Mouse (Mus musculus): ENCODE data around the gene Pole3. TPM values are rescaled to one million over a fixed set of nuclear protein-coding genes. Genes with fewer than 3 reads are reported as not detected.
"Not testable (repeated sequence)": the region's sequence is repeated elsewhere in the genome, so short reads cannot be mapped to it uniquely, and the experiment has no call there.

Gene Pole3
- total and polyA plus RNA-seq, 2 experiments from 2014 or later: 21.9 to 31.4 TPM

DNA sequence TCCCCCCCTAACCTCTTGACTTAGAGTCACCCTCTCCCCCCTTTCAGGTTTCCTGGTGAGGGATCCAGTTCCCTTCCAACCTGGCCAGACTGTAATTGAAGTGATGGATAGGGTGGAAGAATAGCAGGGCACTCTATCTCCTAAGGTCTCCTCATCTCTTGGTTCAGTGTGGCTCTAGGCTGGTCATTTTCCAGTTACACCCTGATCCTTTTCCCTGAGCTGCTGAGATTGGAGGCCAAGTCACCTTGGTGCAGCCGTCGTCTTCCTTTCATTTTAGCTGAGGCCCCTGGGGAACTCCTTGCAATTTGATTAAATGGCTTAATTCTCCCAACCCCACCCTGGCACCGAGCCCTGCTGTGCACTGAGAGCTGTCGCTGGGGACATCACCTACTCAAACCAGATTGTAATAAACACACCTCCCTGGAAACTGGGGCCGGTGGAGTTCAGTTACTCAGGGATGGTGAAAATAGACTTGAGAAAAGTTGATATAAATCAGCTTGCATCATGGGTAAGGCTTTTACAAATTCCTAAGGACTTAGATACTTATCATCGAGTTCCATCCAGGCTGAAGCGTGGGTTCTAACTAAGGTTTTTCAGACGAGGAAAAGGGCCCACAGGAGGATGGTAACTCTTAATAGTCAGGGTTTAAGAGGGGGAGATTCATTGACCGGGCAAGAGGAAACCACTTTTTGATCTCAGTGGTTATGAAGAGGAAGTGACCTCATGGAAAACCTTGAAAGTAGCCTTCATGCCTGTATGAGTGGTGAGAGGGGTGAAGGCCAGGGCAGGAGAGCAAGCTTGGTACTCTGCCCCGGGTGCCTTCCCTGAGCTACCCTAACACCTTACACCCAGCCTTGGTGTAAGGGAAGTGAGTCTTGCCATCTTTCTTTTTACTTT is 43.9 kb downstream of the Pole3 start:
- Histone ChIP-seq H3K36me3 (replicated peaks; ENCODE audit: control insufficient read depth, insufficient read depth, low read length) (no peaks in the 10 kb centered on the region), H3K4me2 (ENCODE audit: low read depth, low read length) (no peak overlapping the region), H3K4me3 (ENCODE audit: low read depth, low read length) (no peak overlapping the region), H3K27ac (ENCODE audit: low read depth) (no peak overlapping the region), H3K27me3 (ENCODE audit: control insufficient read depth, insufficient read depth, low read length) (peaks cover 8% of the 10 kb centered on the region), H3K9me3 (replicated peaks; ENCODE audit: control insufficient read depth, low read length) (no peaks in the 10 kb centered on the region), H3K4me1 (ENCODE audit: control insufficient read depth, insufficient read depth) (peaks cover 11% of the 10 kb centered on the region; the same call in 1 of the 2 replicates), H3K9ac (replicated peaks; ENCODE audit: low read depth, low read length) (no peak overlapping the region)
- TF ChIP-seq CTCF (IDR thresholded peaks at IDR 0.05; ENCODE audit: low read depth): no peak
- TF ChIP-seq EP300 (IDR thresholded peaks at IDR 0.05; ENCODE audit: low read depth): no peak
- DNase-seq (ENCODE audit: low spot score): no peak
- no peak for ATAC-seq (ENCODE audit: insufficient read depth, low read depth)
- WGBS: 32% methylated on average over 10 of the region's 10 CpGs

DNA sequence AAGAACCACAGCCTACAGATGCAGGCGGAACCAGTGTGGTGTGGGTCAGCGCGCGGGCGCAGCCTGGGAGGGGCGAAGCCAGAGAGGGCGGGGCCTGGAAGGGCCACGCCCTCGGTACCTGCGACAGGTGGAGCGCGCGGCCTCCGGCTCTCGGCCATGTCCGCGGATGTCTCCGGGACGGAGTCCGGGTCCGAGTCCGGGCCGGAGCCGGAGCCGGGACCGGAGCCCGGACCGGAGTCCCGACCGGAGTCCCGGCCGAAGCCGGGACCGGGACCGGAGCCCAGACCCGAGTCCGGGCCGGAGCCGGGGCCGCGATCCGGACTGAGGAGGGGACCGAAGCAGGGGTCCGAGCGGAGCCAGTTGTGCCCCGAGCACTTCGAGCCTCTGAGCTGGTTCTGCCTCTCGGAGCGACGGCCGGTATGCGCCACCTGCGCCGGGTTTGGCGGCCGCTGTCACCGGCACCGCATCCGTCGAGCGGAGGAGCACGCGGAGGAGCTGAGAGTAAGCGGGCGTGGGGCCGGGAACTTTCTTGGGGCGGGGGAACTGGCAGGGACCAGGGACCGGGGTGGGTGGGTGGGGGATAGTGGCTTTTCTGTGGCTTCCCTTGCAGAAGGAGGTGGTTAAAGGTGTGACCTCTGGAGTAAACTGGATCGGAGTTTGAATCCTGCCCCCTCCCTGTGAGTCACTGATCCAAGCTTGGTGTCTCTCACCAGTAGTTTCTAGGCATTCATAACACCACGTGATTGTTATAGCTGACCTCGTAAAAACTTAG is 44.7 kb downstream of the Pole3 start, which contains the start of gene Bspry:
TSS of gene Bspry (plus strand) at position 117 of the 772 bp plus-strand sequence.
- H3K27ac ChIP-seq (ENCODE audit: low read depth): no peak within 1 kb of the TSS
- DNase-seq (ENCODE audit: low spot score) (no peak), ATAC-seq (ENCODE audit: insufficient read depth, low read depth) (peak; percentile 63)
- peaks cover 11% of the 10 kb centered on the region; the same call in 1 of the 2 replicates for H3K4me1 ChIP-seq (ENCODE audit: control insufficient read depth, insufficient read depth)
- no peak for TF ChIP-seq EP300 (IDR thresholded peaks at IDR 0.05; ENCODE audit: low read depth)
- no peak for TF ChIP-seq CTCF (IDR thresholded peaks at IDR 0.05; ENCODE audit: low read depth)
- 0 out of 2 replicates have a peak within 1 kb of the TSS, but pooled peaks have one; percentile 7 for H3K9ac ChIP-seq (replicated peaks; ENCODE audit: low read depth, low read length)
- no peaks in the 10 kb centered on the region for H3K36me3 ChIP-seq (replicated peaks; ENCODE audit: control insufficient read depth, insufficient read depth, low read length)
- peak within 1 kb of the TSS; percentile 47 for H3K4me3 ChIP-seq (ENCODE audit: low read depth, low read length)
- H3K27me3 ChIP-seq (ENCODE audit: control insufficient read depth, insufficient read depth, low read length): peaks cover 8% of the 10 kb centered on the region
- WGBS: 3% methylated on average over 59 of the region's 71 CpGs
- H3K9me3 ChIP-seq (replicated peaks; ENCODE audit: control insufficient read depth, low read length): no peaks in the 10 kb centered on the region
- H3K4me2 ChIP-seq (ENCODE audit: low read depth, low read length): peak within 1 kb of the TSS; percentile 79

- not testable (repeated sequence) for H3K27me3 ChIP-seq (ENCODE audit: control insufficient read depth, insufficient read depth, low read length); H3K9ac ChIP-seq (replicated peaks; ENCODE audit: low read depth, low read length); H3K27ac ChIP-seq (ENCODE audit: low read depth); H3K9me3 ChIP-seq (replicated peaks; ENCODE audit: control insufficient read depth, low read length); H3K36me3 ChIP-seq (replicated peaks; ENCODE audit: control insufficient read depth, insufficient read depth, low read length); DNase-seq (ENCODE audit: low spot score); ATAC-seq (ENCODE audit: insufficient read depth, low read depth)
- Histone ChIP-seq H3K4me2 (ENCODE audit: low read depth, low read length) (peak overlapping the region; percentile 79), H3K4me3 (ENCODE audit: low read depth, low read length) (peak overlapping the region; percentile 47), H3K4me1 (ENCODE audit: control insufficient read depth, insufficient read depth) (peaks cover 11% of the 10 kb centered on the region; the same call in 1 of the 2 replicates)
- peak; percentile 29 for TF ChIP-seq CTCF (IDR thresholded peaks at IDR 0.05; ENCODE audit: low read depth)
- WGBS: 14% methylated on average over 11 of the region's 11 CpGs
Observed at GRCm38 (mm10) chr4:62479593-62479936, 45.3 kb downstream of the Pole3 start.

DNA sequence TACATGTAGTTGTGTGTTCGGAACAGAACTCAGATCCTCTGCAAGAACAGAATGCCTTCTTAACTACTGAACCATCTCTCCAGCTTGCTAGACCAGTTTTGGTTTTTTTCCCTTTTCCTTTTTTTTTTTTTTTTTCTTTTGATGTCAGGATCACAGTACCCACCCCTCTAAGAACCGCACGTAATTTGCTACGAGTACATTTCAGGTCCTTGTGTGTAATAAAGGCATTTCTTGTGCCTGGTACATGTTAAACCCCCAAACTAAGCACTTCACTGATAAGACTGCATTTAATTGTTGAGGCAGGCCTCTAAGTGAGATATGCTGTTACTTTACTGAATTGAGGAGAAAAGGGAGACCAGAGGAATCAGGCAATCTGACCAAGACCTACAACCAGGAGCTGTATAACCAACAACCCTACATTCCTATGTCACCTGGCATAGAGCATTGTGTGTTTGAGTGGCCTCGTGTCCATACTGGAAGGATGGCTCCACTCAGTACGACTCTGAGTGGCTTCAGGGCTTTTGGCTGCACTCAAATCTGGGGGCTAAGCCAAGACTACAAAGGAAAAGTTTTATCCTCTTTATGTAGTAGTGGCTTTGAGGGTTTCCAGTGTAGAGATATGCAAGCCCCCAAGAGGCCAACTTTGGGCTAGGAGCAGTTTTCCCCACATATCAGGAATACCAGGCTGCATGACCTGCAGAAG is 47.2 kb downstream of the Pole3 start:
- Histone ChIP-seq H3K4me1 (ENCODE audit: control insufficient read depth, insufficient read depth) (peaks cover 11% of the 10 kb centered on the region; the same call in 1 of the 2 replicates), H3K36me3 (replicated peaks; ENCODE audit: control insufficient read depth, insufficient read depth, low read length) (no peaks in the 10 kb centered on the region), H3K27me3 (ENCODE audit: control insufficient read depth, insufficient read depth, low read length) (peaks cover 8% of the 10 kb centered on the region), H3K9ac (replicated peaks; ENCODE audit: low read depth, low read length) (no peak overlapping the region), H3K4me2 (ENCODE audit: low read depth, low read length) (no peak overlapping the region), H3K4me3 (ENCODE audit: low read depth, low read length) (no peak overlapping the region), H3K9me3 (replicated peaks; ENCODE audit: control insufficient read depth, low read length) (no peaks in the 10 kb centered on the region), H3K27ac (ENCODE audit: low read depth) (no peak overlapping the region)
- DNase-seq (ENCODE audit: low spot score) (no peak), ATAC-seq (ENCODE audit: insufficient read depth, low read depth) (no peak)
- WGBS: 71% methylated on average over 6 of the region's 6 CpGs
- TF ChIP-seq EP300 (IDR thresholded peaks at IDR 0.05; ENCODE audit: low read depth): no peak
- no peak for TF ChIP-seq CTCF (IDR thresholded peaks at IDR 0.05; ENCODE audit: low read depth)

- Histone ChIP-seq H3K27me3 (ENCODE audit: control insufficient read depth, insufficient read depth, low read length) (peaks cover 8% of the 10 kb centered on the region), H3K4me1 (ENCODE audit: control insufficient read depth, insufficient read depth) (peaks cover 11% of the 10 kb centered on the region; the same call in 1 of the 2 replicates), H3K9ac (replicated peaks; ENCODE audit: low read depth, low read length) (no peak overlapping the region), H3K36me3 (replicated peaks; ENCODE audit: control insufficient read depth, insufficient read depth, low read length) (no peaks in the 10 kb centered on the region), H3K4me3 (ENCODE audit: low read depth, low read length) (no peak overlapping the region), H3K4me2 (ENCODE audit: low read depth, low read length) (no peak overlapping the region), H3K9me3 (replicated peaks; ENCODE audit: control insufficient read depth, low read length) (no peaks in the 10 kb centered on the region), H3K27ac (ENCODE audit: low read depth) (no peak overlapping the region)
- DNase-seq (ENCODE audit: low spot score): no peak
- ATAC-seq (ENCODE audit: insufficient read depth, low read depth): no peak
- WGBS: 87% methylated on average over 6 of the region's 6 CpGs
- no peak for TF ChIP-seq EP300 (IDR thresholded peaks at IDR 0.05; ENCODE audit: low read depth)
- no peak for TF ChIP-seq CTCF (IDR thresholded peaks at IDR 0.05; ENCODE audit: low read depth)
Observed at GRCm38 (mm10) chr4:62475793-62476192, 49.1 kb downstream of the Pole3 start.
